ENCODE assay signal across 8 mouse cellular contexts in the genomic region with DNA sequence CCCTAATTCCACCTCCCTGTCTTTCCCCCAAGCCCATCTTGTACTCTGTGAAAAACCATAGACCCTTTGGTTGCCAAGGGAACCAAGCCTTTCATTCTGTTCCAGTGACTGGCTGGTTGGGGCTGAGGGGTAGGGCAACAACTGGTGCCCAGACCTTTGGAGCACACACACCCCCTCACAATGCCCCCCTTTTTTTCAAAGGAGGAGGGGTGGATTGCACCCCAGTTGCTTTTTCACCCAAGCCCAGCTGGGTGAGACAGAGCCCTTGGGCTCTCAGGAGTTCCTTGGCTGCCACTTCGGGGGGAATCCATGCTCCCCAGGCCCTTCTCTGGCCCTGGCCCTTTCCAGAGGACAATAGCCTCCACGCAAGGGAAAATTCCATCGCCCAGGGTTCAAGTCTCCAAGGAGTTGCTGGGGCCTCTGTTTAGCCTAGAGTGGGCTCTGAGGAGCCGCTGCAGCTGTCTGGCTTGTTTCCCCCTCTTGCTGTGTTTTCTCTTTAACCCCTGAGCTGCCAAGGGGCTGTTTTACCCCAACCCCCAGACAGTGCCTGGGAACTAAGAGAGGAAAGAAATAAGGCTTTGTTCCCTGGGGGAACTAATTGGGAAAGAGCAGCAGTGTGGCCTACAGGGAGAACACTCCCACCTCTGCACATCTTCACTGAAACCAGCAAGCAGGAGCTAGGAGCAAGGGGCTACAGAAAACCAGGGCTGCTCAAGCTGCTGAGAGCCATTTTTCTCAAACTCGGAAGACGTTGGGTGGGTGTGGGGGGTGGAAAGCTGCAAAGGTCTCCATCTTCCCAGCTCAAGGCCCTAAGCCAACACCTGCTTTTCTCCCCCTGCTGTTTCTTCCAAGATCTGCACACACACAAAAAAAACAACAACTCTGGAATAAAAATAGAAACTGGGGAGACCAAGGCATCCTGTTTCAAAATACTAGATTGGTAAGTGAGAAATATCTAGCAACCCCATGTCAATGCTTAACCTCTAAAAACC. TPM values are rescaled to one million over a fixed set of nuclear protein-coding genes. Genes with fewer than 3 reads are reported as not detected.
DNase-seq lines count a peak whose midpoint lies in the region; TF ChIP-seq lines count a peak whose summit lies in the region.

No protein-coding gene starts in this region.

- TF ChIP-seq CTCF in layer of hippocampus, adult 2 months (conservative IDR thresholded peaks at IDR 0.05), result peak; percentile 54

- H3K9me3 ChIP-seq in midbrain, embryonic 10.5 days (replicated peaks), result no peaks in the 10 kb centered on the region

- peak; percentile 24 for DNase-seq in kidney, postnatal 14 days
- no peak for DNase-seq in kidney, adult 18-20 months
- DNase-seq in embryo, embryonic 10.5 days (ENCODE audit: low spot score), result peak; percentile 95
- peak; percentile 43 for DNase-seq in gastrocnemius, postnatal 25 days
- DNase-seq in layer of hippocampus, adult 2 months (ENCODE audit: low spot score in 2 of 2), result peak; percentile 31 to 70
- DNase-seq in midbrain, embryonic 10.5 days (ENCODE audit: low spot score), result peak; percentile 93
- DNase-seq in thymus, postnatal 0 days (ENCODE audit: low spot score), result peak; percentile 58
- DNase-seq in ovary, adult 18-20 months (ENCODE audit: low spot score), result no peak

- under 1% methylated on average over 6 of the region's 6 CpGs for WGBS in midbrain, embryonic 10.5 days

- no peaks in the 10 kb centered on the region for H3K36me3 ChIP-seq in midbrain, embryonic 10.5 days

- H3K4me1 ChIP-seq in midbrain, embryonic 10.5 days, result peaks cover 72% of the 10 kb centered on the region

- peak overlapping the region; percentile 78 for H3K27ac ChIP-seq in layer of hippocampus, adult 2 months
- peak overlapping the region; percentile 95 for H3K27ac ChIP-seq in midbrain, embryonic 10.5 days (replicated peaks)

- no peak overlapping the region for H3K4me3 ChIP-seq in layer of hippocampus, adult 2 months
- H3K4me3 ChIP-seq in midbrain, embryonic 10.5 days, result peak overlapping the region; percentile 36

- H3K27me3 ChIP-seq in midbrain, embryonic 10.5 days (ENCODE audit: low read depth, poor library complexity, severe bottlenecking), result no peaks in the 10 kb centered on the region

RNA-seq across cellular contexts. Expression of a gene that starts 50.1 kb away (rescaled TPM):
- total RNA-seq in gastrocnemius, postnatal 25 days (2021), result 10 to 100 TPM; 23.0 to 27.2 TPM
- total RNA-seq in layer of hippocampus, adult 2 months (2021), result 10 to 100 TPM; 35.2 to 39.4 TPM
- polyA plus RNA-seq in midbrain, embryonic 10.5 days (2016; fragmentation: Nextera tagmentation; extraction: Ambion mirVana), result 127 and 141 TPM in 2 replicates
- polyA plus RNA-seq in thymus, postnatal 0 days (2015; fragmentation: Nextera tagmentation; extraction: Ambion mirVana), result 63.4 and 69.7 TPM in 2 replicates

Comparison
In these comparisons a context has a peak if more than half of its experiments do, and no peak if none do; other contexts are left out.
1. DNase-seq: peak in kidney, postnatal 14 days (single experiment), embryo, embryonic 10.5 days (single experiment), gastrocnemius, postnatal 25 days (single experiment), layer of hippocampus, adult 2 months (2 of 2), midbrain, embryonic 10.5 days (single experiment) and thymus, postnatal 0 days (single experiment); none in kidney, adult 18-20 months (single experiment) and ovary, adult 18-20 months (single experiment).